Mouse (Mus musculus) heart, embryonic 11.5 days (tissue): ENCODE measurements around the gene Bahcc1. TPM values are rescaled to one million over a fixed set of nuclear protein-coding genes. Genes with fewer than 3 reads are reported as not detected.

Experiments
- ATAC-seq: fragments of 200-750 bp; cut with Nextera tagmentation; replicated peaks from 2 replicates; pipeline ENCODE4 v1.8.0; 2017; ENCODE audit warnings: moderate library complexity; ENCODE audit not compliant: insufficient number of reproducible peaks, low FRiP score, low TSS enrichment
- H3K27ac ChIP-seq: fragments of 300-500 bp; sonication (generic); 2 replicates; pipeline ENCODE4 v1.5.1; 2014; ENCODE audit warnings: mild to moderate bottlenecking, low read depth, low read length
- H3K27me3 ChIP-seq: fragments of 300-500 bp; sonication (generic); 2 replicates; pipeline ENCODE4 v1.6.1; 2014; ENCODE audit warnings: mild to moderate bottlenecking, low read length, mixed read lengths; ENCODE audit not compliant: control insufficient read depth, insufficient read depth
- H3K36me3 ChIP-seq: fragments of 300-500 bp; sonication (generic); 2 replicates; pipeline ENCODE4 v1.6.1; 2014; ENCODE audit warnings: mild to moderate bottlenecking, low read length, moderate library complexity, mixed read lengths; ENCODE audit not compliant: control insufficient read depth, insufficient read depth
- H3K4me1 ChIP-seq: fragments of 300-500 bp; sonication (generic); 2 replicates; pipeline ENCODE4 v1.6.1; 2014; ENCODE audit warnings: low read length; ENCODE audit not compliant: control insufficient read depth, insufficient read depth
- H3K4me2 ChIP-seq: fragments of 300-500 bp; sonication (generic); 2 replicates; pipeline ENCODE4 v1.6.1; 2014; ENCODE audit warnings: mild to moderate bottlenecking, moderate library complexity
- H3K4me3 ChIP-seq: fragments of 300-500 bp; sonication (generic); 2 replicates; pipeline ENCODE4 v1.5.1; 2014; ENCODE audit warnings: low read depth, low read length
- H3K9ac ChIP-seq: fragments of 300-500 bp; sonication (generic); 2 replicates; pipeline ENCODE4 v1.6.1; 2014; ENCODE audit warnings: mild to moderate bottlenecking, low read depth, low read length, moderate library complexity
- H3K9me3 ChIP-seq: fragments of 300-500 bp; sonication (generic); replicated peaks from 2 replicates; pipeline ENCODE4 v1.6.1; 2016; ENCODE audit warnings: low read length; ENCODE audit not compliant: control insufficient read depth
- WGBS: fragments of 180-500 bp; shearing (Covaris S2); extraction: QIAGEN DNeasy Blood & Tissue Kit; methylation state at CpG from one replicate; pipeline ENCODE4 v1.1.7; 2014; ENCODE audit not compliant: insufficient replicate concordance; 5-methylcytosine and 5-hydroxymethylcytosine counted together
- polyA plus RNA-seq: library from polyadenylated mRNA; unstranded; fragments of >200 nt; fragmentation: Nextera tagmentation; extraction: Ambion mirVana; gene quantifications from 2 replicates; pipeline ENCODE4 v1.2.1, GENCODE M21; 2014

Bahcc1 gene
- 7.0 and 9.1 TPM in 2 replicates for polyA plus RNA-seq

DNA sequence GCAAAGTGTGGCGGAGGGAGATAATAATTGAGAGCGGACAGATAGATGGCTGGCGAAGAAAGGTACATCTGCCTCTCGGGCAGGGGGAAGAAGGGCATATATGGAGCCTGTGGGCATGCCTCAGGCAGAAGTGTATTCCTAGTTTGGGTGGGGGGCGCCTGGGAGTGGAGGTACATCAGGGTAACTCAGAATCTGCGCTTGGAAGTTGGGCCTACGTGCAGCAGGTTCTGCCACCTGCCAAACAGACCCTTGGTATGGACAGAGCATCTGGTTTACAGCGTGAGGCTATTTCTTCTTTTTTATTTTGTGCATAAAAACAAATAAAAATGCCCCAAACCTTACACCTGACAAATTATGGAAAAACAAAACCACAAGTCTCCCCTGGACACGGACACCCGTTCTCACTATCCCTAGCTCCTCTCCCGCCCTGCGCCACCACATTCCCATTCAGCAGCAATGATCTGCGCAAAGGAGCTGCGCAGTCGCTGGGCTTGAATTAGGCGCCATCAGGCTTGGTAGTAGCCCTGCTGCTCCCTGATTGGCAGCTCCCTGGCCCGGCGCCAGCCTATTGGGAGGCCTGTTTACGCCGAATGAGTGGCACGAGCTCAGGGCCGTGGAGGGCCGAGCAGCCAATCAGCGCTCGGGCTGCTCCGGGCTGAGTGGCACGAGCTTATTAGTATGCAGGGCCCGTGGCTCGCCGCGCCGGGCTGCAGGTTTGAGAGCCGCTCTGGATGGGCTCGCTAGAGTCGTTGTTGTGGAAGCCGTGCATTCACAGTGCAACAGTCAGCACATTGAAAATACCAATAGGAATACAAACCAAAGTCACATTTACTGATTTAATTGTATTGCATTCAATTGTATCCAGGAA is at the start of gene Bahcc1:
Gene Bahcc1, plus strand, starts transcription at position 718 of the 868 bp plus-strand sequence.
- WGBS = 2% methylated on average over 36 of the region's 36 CpGs
- peak within 1 kb of the TSS; percentile 100 for H3K4me2 ChIP-seq
- peaks cover 30% of the 10 kb centered on the region for H3K4me1 ChIP-seq
- peak; percentile 90 for ATAC-seq
- H3K36me3 ChIP-seq = no peaks in the 10 kb centered on the region
- H3K9me3 ChIP-seq = no peaks in the 10 kb centered on the region
- peaks cover 5% of the 10 kb centered on the region for H3K27me3 ChIP-seq
- peak within 1 kb of the TSS; percentile 100 for H3K9ac ChIP-seq
- peak within 1 kb of the TSS; percentile 96 for H3K4me3 ChIP-seq
- peak within 1 kb of the TSS; percentile 74 for H3K27ac ChIP-seq

DNA sequence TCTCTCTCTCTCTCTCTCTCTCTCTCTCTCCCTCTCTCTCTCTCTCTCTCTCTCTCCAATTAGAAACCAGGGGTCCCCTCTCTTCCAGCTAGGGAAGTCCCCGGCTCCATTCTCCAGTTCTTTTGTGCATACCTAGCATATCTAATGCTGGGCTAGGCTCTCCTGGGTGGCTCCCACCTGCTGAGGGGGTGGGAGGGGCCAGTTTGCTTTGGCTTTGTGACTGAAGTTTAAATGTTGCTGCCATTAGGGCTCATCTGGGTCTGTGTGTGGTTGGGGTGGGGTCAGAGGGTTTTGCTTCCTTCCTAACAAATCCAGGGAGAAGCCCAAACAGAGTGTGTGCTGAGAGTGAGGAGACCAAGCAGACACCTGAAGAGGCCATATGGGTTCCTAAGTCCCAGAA is 49.6 kb upstream of the Bahcc1 start:
- ATAC-seq = no peak
- peaks cover 39% of the 10 kb centered on the region for H3K4me1 ChIP-seq
- no peak overlapping the region for H3K4me3 ChIP-seq
- H3K27ac ChIP-seq = 0 out of 2 replicates have a peak overlapping the region, but pooled peaks have one; percentile 35
- H3K9me3 ChIP-seq = no peaks in the 10 kb centered on the region
- H3K4me2 ChIP-seq = peak overlapping the region; percentile 16; the same call in 1 of the 2 replicates
- WGBS = 18% methylated on average over 1 of the region's 1 CpGs
- H3K9ac ChIP-seq = no peak overlapping the region
- H3K36me3 ChIP-seq = no peaks in the 10 kb centered on the region
- H3K27me3 ChIP-seq = no peaks in the 10 kb centered on the region

DNA sequence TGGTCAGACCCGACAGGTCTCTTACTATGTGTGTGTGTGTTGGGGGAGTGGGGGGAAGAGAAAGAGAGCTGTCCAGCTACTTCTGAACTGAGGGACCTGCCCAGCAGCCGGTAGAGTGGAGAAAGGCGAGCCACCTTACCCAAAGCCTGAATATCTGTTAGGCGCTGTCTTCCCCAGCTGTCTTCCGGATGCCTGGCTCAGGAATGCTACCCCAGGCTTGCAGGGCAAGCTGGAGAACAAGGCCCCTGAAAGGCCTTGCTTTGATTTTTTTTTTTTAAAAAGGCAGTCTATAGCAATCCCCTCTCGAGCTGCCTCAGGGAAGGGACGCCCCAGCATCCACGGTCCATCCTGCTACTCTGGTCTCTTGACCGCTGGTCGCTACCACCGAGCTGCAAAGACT is 49.0 kb upstream of the Bahcc1 start:
- Histone ChIP-seq H3K4me1 (peaks cover 39% of the 10 kb centered on the region), H3K27ac (peak overlapping the region; percentile 98; the same call in 1 of the 2 replicates), H3K27me3 (no peaks in the 10 kb centered on the region), H3K4me2 (peak overlapping the region; percentile 96), H3K9ac (no peak overlapping the region; the same call in 1 of the 2 replicates), H3K4me3 (no peak overlapping the region), H3K9me3 (no peaks in the 10 kb centered on the region), H3K36me3 (no peaks in the 10 kb centered on the region)
- no peak for ATAC-seq
- 31% methylated on average over 11 of the region's 11 CpGs for WGBS

DNA sequence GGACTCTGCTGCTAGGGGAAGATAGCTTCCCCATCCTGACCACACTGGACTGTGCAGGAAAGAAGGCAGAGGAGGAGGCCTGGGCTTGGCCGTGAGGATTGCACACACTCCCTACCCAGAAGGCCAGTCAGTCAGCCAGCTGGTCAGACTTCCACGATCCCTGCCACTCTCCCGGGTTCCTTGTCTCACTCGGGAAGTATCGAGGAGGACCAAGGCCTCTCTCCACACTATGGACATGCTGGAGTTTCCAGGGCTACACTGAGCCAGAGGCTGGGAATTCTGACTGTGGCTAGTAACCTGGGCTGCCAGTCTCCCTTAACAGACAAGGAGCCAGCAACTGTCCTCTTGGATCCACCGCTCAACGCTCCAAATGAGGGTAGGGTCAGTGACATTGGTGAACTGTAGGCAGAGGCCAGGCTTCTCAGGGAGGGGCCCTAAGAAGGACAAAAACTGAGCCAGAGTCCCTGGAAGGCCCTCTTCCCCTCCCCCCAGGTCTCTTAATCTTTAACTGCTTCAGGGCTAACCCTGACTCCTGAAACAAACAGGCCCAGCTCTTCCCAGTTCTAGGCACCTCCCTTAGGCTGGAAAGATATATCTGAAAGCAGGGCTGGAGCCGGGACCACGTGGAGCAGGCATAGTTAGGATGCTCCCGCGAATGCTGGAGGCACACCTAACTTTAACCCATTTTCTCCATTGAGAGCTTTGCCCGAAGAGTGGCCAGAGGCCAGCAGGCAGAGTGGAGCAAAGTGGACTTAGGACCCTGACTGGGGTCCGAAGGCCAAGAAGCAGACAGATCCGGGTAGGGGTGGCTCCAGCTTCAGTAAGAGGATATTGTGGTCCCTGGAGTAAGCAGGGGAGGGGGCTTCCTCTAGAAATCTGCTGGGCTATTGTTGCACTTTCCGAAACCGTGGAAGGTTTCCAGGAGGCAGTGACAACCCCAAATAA is 48.1 kb upstream of the Bahcc1 start:
- peaks cover 39% of the 10 kb centered on the region for H3K4me1 ChIP-seq
- ATAC-seq = peak; percentile 41; the same call in 1 of the 2 replicates
- H3K27ac ChIP-seq = peak overlapping the region; percentile 98
- no peaks in the 10 kb centered on the region for H3K36me3 ChIP-seq
- peak overlapping the region; percentile 88 for H3K9ac ChIP-seq
- peak overlapping the region; percentile 85 for H3K4me3 ChIP-seq
- H3K27me3 ChIP-seq = no peaks in the 10 kb centered on the region
- no peaks in the 10 kb centered on the region for H3K9me3 ChIP-seq
- peak overlapping the region; percentile 96 for H3K4me2 ChIP-seq
- WGBS = 3% methylated on average over 16 of the region's 16 CpGs

DNA sequence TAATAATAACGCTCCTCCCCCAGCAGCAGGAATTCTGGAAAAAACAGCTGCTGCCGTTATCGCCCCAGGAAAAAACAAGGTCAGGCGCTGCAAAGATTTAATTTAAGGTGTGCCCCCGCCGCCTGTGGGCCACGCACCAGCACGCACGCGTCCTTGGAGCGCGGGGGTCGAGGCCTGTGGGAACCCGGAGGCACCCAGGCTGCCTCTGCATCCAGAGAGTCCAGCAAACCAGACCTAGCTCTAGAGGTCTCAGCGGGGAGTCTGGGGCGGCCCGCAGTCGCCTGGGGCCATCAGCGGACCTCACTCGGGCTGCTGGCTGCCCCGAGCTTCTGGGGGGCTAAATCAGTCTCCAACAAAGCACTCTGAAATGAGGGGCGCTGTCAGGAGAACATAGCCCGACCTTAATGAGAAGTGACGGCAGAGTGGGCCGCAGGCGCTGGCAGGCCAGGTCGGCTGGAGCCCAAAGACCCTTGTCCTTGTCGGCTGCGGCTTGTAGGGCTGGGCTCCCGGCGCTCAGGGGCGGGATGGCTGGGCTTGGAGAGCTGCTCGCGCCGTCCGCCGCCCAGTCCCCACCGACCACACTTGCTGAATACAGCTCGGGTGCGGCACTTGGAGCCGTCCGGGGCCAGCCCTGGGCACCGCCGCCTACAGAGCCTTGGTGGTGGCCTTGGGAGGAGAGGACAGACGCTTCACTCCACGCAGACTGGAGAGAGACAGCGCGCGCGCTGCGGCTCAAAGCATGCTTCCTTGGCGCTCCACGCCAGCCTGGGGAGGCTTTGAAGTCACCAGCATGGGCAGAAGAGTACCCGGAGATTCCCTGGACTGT is 47.2 kb upstream of the Bahcc1 start:
- H3K36me3 ChIP-seq = no peaks in the 10 kb centered on the region
- peak overlapping the region; percentile 98 for H3K27ac ChIP-seq
- peak overlapping the region; percentile 85 for H3K4me3 ChIP-seq
- ATAC-seq = no peak
- peak overlapping the region; percentile 96 for H3K4me2 ChIP-seq
- H3K9ac ChIP-seq = peak overlapping the region; percentile 88
- no peaks in the 10 kb centered on the region for H3K27me3 ChIP-seq
- H3K4me1 ChIP-seq = peaks cover 42% of the 10 kb centered on the region
- WGBS = 2% methylated on average over 54 of the region's 54 CpGs
- no peaks in the 10 kb centered on the region for H3K9me3 ChIP-seq

DNA sequence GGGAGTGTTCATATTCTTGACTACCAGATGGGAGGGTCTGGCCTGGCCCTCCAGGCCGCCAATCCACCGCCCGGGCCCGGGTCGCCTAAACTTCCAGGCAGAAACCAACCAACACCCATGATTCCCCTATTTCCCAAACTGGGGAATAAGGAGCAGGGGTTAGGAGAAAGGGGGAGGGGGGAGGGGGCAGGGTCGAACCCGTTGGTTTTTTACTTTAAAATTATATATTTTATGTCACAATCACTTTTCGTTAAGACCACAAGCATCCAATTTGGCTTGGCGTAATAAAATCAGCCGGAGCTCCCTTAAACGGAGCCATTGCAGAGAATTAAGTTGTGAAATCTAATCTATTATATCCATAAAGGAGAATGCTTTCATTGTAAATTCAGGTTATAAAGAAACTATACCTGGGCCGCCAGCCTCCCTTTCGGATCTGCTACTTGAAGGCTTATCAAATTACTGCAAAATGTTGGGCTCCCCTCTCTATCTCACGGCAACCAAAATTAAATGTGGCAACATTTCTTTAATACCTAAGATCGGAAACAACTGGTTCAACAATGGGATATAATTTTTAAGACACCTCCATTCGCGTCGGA is 46.5 kb upstream of the Bahcc1 start:
- no peaks in the 10 kb centered on the region for H3K27me3 ChIP-seq
- 8% methylated on average over 18 of the region's 18 CpGs for WGBS

DNA sequence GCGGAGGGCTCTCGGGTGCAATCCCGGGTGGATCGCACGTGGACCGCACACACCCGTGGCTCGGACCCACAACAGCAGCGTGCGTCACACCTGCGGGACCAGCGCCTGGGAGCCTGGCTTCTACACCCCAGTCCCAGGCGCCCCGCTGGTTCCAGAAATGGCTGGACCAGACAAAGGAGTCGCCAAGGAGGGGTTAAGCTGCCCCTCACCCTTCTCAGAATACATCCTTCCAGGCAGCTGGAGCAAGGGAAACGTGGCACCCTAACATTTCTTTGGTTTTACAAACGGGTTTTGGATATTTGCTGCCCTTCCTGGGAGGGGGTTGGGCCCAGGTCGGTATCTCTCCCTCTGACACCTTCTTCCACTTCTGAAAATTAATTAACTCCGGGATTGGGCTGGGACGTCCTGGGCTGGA is 45.9 kb upstream of the Bahcc1 start:
- 5% methylated on average over 20 of the region's 20 CpGs for WGBS
- H3K4me1 ChIP-seq = peaks cover 55% of the 10 kb centered on the region
- no peaks in the 10 kb centered on the region for H3K36me3 ChIP-seq
- peak overlapping the region; percentile 85 for H3K4me3 ChIP-seq
- H3K27ac ChIP-seq = peak overlapping the region; percentile 98
- H3K27me3 ChIP-seq = no peaks in the 10 kb centered on the region
- H3K9ac ChIP-seq = peak overlapping the region; percentile 88
- H3K4me2 ChIP-seq = peak overlapping the region; percentile 96
- H3K9me3 ChIP-seq = no peaks in the 10 kb centered on the region
- ATAC-seq = no peak

More for the DNA sequence above, 46.5 kb upstream of the Bahcc1 start:
- no peaks in the 10 kb centered on the region for H3K36me3 ChIP-seq
- peak overlapping the region; percentile 85 for H3K4me3 ChIP-seq
- peak overlapping the region; percentile 96 for H3K4me2 ChIP-seq
- H3K9me3 ChIP-seq = no peaks in the 10 kb centered on the region
- ATAC-seq = no peak
- H3K9ac ChIP-seq = peak overlapping the region; percentile 88
- peak overlapping the region; percentile 98 for H3K27ac ChIP-seq
- peaks cover 49% of the 10 kb centered on the region for H3K4me1 ChIP-seq
